In the genomic region with DNA sequence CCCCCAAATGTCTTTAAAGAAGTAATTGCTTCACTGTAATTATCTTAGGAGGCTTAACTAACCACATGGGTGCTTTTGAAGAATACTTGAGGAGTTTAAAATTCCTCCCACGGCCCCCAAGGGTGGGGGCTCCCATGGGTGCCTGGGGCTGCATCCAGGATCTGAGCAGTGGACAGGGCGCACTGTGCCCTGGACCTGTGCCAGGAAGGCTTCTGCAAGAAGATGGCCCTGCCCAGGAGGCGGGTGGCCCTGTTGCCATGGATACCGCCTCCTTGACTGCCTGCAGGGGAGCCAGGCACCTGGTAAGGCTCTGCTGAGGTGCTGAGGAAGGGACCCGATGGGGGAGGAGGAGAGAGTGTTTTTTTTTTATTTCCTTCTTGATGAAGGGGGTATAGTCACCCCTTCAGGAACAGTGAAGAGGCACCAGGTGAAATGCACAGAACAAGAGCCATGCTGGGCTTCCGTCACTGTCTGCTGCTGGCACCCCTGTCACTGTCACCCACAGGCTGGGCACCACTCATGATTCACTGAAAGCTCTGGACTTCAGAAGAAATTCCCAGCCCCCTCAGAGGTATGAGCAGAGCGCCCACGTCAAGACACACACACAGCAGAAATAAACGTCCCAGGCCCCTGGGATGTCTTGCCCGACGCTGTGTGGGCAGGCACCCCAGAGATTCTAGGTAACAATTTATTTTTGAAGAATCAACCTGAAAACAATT, we compare ENCODE assay signal across 12 mouse cellular contexts. TPM values are rescaled to one million over a fixed set of nuclear protein-coding genes. Genes with fewer than 3 reads are reported as not detected.
A peak's percentile ranks its signal among the peaks of the same experiment; 100 is the strongest.
DNase-seq lines count a peak whose midpoint lies in the region; ATAC-seq and TF ChIP-seq lines count a peak whose summit lies in the region.
"Had no signal": no experiment of that assay in that cellular context is flagged by ENCODE, and none has a peak within 500 bp of the region (broad histone marks: within the 10 kb centered on the region; RNA-seq: fewer than 3 reads in every experiment).

No protein-coding gene starts in this region.

- WGBS in lung, embryonic 16.5 days, result 42% methylated on average over 11 of the region's 11 CpGs
- WGBS in lung, adult 2 months, result 51% methylated on average over 11 of the region's 11 CpGs
- 52% methylated on average over 11 of the region's 11 CpGs for WGBS in intestine, embryonic 16.5 days

- no peak overlapping the region for H3K27ac ChIP-seq in lung, embryonic 16.5 days (ENCODE audit: low read length)
- H3K27ac ChIP-seq in intestine, embryonic 16.5 days (ENCODE audit: low read length), result no peak overlapping the region
- H3K27ac ChIP-seq: intestine, embryonic 15.5 days; liver, embryonic 13.5 days had no signal

- DNase-seq in cerebellum, postnatal 14 days, result peak; percentile 33 to 50
- no peak for DNase-seq in cerebellum, adult 8-10 months
- DNase-seq in lung, adult 2 months, result no peak
- peak; percentile 53 to 68 for DNase-seq in frontal cortex, postnatal 10 days (ENCODE audit: low spot score in 2 of 2)
- DNase-seq in right cerebral cortex, adult 18-20 months, result peak; percentile 65
- DNase-seq in c-Kit-positive CD71-positive TER-119-positive erythroid progenitor cells, embryonic 14.5 days (ENCODE audit: low spot score), result no peak
- DNase-seq: gastrocnemius, postnatal 10 days; liver, embryonic 13.5 days had no signal

- no peaks in the 10 kb centered on the region; the same call in 1 of the 2 replicates for H3K27me3 ChIP-seq in lung, embryonic 16.5 days (ENCODE audit: control insufficient read depth, insufficient read depth, low read depth, low read length)
- no peaks in the 10 kb centered on the region; the same call in 1 of the 2 replicates for H3K27me3 ChIP-seq in intestine, embryonic 16.5 days (replicated peaks; ENCODE audit: control insufficient read depth, insufficient read depth, low read length)
- H3K27me3 ChIP-seq: intestine, embryonic 15.5 days; liver, embryonic 13.5 days had no signal

- peak; percentile 41; the same call in 1 of the 2 replicates for ATAC-seq in lung, embryonic 16.5 days (ENCODE audit: low read depth)
- no peak for ATAC-seq in intestine, embryonic 16.5 days
- ATAC-seq: intestine, embryonic 15.5 days had no signal

- H3K4me2 ChIP-seq in lung, embryonic 16.5 days (ENCODE audit: low read depth, low read length), result no peak overlapping the region
- no peak overlapping the region for H3K4me2 ChIP-seq in intestine, embryonic 16.5 days (ENCODE audit: low read depth, low read length)
- H3K4me2 ChIP-seq: intestine, embryonic 15.5 days; liver, embryonic 13.5 days had no signal

- peaks cover 5% of the 10 kb centered on the region; the same call in 1 of the 2 replicates for H3K9me3 ChIP-seq in lung, embryonic 16.5 days (ENCODE audit: control insufficient read depth, low read length)
- no peaks in the 10 kb centered on the region for H3K9me3 ChIP-seq in intestine, embryonic 16.5 days (ENCODE audit: control insufficient read depth, low read length)
- H3K9me3 ChIP-seq: intestine, embryonic 15.5 days; liver, embryonic 13.5 days had no signal

- no peaks in the 10 kb centered on the region for H3K36me3 ChIP-seq in lung, embryonic 16.5 days (ENCODE audit: control insufficient read depth, insufficient read depth, low read length)
- no peaks in the 10 kb centered on the region for H3K36me3 ChIP-seq in intestine, embryonic 16.5 days (ENCODE audit: control insufficient read depth, insufficient read depth, low read length)
- H3K36me3 ChIP-seq: intestine, embryonic 15.5 days; liver, embryonic 13.5 days had no signal

- TF ChIP-seq CTCF in lung, adult 2 months (IDR thresholded peaks at IDR 0.05; ENCODE audit: insufficient read depth, low read length), result no peak

- no peaks in the 10 kb centered on the region; the same call in 1 of the 2 replicates for H3K4me1 ChIP-seq in lung, embryonic 16.5 days (replicated peaks; ENCODE audit: control insufficient read depth, insufficient read depth, low read length)
- no peaks in the 10 kb centered on the region for H3K4me1 ChIP-seq in lung, adult 2 months (ENCODE audit: control insufficient read depth, insufficient read depth, low read length)
- no peaks in the 10 kb centered on the region for H3K4me1 ChIP-seq in intestine, embryonic 16.5 days (ENCODE audit: control insufficient read depth, insufficient read depth, low read length)
- H3K4me1 ChIP-seq: intestine, embryonic 15.5 days; liver, embryonic 13.5 days had no signal

- no peak overlapping the region for H3K9ac ChIP-seq in lung, embryonic 16.5 days (ENCODE audit: low read length)
- H3K9ac ChIP-seq in intestine, embryonic 16.5 days (ENCODE audit: low read depth, low read length), result no peak overlapping the region
- H3K9ac ChIP-seq: intestine, embryonic 15.5 days; liver, embryonic 13.5 days had no signal

- no peak for TF ChIP-seq POLR2A in lung, adult 2 months (IDR thresholded peaks at IDR 0.05; ENCODE audit: borderline replicate concordance, extremely low read depth, low read depth, low read length)

- H3K4me3 ChIP-seq in lung, embryonic 16.5 days (ENCODE audit: low read length), result no peak overlapping the region
- no peak overlapping the region for H3K4me3 ChIP-seq in lung, adult 2 months (replicated peaks; ENCODE audit: extremely low read depth, low read depth, low read length)
- H3K4me3 ChIP-seq in intestine, embryonic 16.5 days (ENCODE audit: low read length), result no peak overlapping the region
- H3K4me3 ChIP-seq: intestine, embryonic 15.5 days; liver, embryonic 13.5 days had no signal

RNA-seq across cellular contexts. Expression of gene Adra2c, which starts 32.4 kb away (rescaled TPM):
- not detected in 2 replicates for polyA plus RNA-seq in lung, embryonic 16.5 days (2015; fragmentation: Nextera tagmentation; extraction: Ambion mirVana)
- 0.07 and 0.14 TPM in 2 replicates for polyA plus RNA-seq in lung, adult 2 months (2012; rRNA removed)
- not detected in 2 replicates for polyA plus RNA-seq in intestine, embryonic 16.5 days (2015; fragmentation: Nextera tagmentation; extraction: Ambion mirVana)
- polyA plus RNA-seq: C2C12; liver, embryonic 13.5 days had no signal

Comparison
In these comparisons a context has a peak if more than half of its experiments do, and no peak if none do; other contexts are left out.
1. DNase-seq: peak in cerebellum, postnatal 14 days (2 of 2), frontal cortex, postnatal 10 days (2 of 2) and right cerebral cortex, adult 18-20 months (single experiment); none in cerebellum, adult 8-10 months (single experiment), lung, adult 2 months (single experiment) and c-Kit-positive CD71-positive TER-119-positive erythroid progenitor cells, embryonic 14.5 days (single experiment).